Mouse (Mus musculus) retina, postnatal 1 day (tissue): ENCODE results near the gene Vsx2.

Source experiments
- DNase-seq: peaks from one replicate; pipeline ENCODE4 v3.0.0-alpha.2; 2012

Vsx2 gene

GRCm38 (mm10) chr12:84572341-84572720, 2.8 kb downstream of the Vsx2 start:
- DNase-seq: no peak

DNA sequence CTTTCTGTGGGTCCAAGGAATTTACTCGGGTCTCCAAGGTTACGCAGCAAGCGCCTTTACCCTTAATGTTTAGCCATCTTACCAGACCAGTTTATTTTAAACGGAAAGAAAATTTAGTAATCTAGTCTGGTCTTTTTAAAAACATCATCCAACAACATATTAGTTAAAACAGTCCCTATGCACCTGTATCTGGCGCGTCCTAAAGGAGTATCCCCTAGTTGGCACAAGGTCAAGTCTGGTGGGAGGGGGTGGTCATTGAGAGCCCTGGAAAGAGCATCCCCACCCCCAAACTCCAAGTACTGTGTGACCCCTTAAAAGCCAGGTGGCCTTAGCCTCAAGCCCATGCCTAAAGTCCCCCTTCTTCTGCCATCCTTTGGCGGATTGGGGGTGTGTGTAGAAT, 3.5 kb downstream of the Vsx2 start:
- no peak for DNase-seq

GRCm38 (mm10) chr12:84577768-84578439, 8.3 kb downstream of the Vsx2 start:
- peak; percentile 71 for DNase-seq

DNA sequence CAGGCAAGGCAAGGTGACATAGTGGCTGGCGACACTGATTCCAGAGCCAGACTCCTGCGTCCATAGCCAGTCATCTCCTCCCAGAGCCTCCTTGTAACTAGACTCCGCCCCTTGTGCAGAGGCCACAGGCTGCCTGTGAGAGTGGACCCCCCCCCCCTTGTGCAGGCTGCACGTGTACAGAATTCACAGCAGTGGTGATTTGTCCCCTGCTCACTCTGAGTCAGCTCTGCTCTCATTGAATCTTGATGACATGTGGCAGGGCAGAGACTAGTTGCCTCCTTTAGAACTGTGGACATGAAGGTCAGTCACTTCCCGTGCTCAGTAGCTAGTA, 8.8 kb downstream of the Vsx2 start:
- DNase-seq: peak; percentile 60

DNA sequence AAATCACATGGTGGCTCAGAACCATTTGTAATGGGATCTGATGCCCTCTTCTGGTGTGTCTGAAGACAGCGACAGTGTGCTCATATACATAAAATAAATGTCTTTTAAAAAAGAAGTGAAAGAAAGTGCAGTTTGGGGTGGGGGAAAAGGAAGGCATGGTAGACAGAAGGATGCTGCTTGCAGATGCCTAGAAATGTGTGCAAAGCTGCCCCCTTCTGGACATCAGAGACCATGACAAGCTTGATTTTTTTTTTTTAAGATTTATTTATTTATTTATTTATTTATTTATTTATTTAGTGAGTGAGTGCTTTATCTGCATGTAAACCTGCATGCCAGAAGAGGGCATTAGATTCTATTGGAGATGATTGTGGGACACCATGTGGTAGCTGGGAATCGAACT, 11.7 kb downstream of the Vsx2 start:
- DNase-seq: peak; percentile 61

- peak; percentile 93 for DNase-seq
Observed at GRCm38 (mm10) chr12:84589825-84590761, 20.5 kb downstream of the Vsx2 start.

DNA sequence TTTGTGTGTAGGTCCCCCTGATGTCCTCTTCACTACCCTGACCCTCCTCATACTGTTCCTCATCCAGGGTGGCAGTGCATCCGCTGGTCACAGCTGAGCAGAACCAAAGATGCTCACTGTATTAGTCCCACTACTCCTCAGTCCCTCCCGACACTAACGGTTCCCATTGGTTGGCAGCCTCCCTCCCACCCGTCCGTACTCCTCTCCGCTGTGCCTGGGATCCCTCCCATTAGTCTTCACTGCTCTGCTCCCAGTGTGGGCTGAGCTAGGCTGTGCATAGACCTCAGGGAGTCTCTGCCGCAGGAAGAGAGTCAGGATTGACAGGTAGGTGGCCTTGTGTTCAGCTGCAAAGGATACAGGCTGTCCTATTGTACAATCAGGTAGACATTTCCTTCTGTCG, 28.8 kb downstream of the Vsx2 start:
- DNase-seq: no peak

- DNase-seq: no peak
Observed at GRCm38 (mm10) chr12:84604001-84604400, 34.4 kb downstream of the Vsx2 start.

DNA sequence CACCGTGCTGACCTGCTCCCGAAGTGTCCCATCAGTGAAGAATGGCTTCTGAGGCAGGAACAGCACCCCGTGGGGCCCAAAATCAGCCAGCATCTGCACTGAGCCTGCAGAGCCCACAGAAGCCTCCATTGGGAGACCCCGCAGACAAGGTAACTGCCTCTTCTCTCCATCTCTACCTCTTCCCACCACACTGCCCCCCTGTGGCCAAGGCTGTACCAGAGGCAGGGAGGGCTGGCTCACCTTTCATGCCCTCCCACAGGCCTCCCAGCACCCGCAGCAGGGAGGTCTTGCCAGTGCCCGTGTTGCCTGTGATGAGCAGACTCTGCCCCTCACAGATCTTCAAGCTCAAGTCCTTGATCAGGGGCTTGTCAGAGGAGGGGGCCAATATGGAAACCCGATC, 36.3 kb downstream of the Vsx2 start:
- no peak for DNase-seq

- no peak for DNase-seq
Observed at GRCm38 (mm10) chr12:84611718-84612117, 42.2 kb downstream of the Vsx2 start.

- no peak for DNase-seq
Observed at GRCm38 (mm10) chr12:84612518-84612917, 43.0 kb downstream of the Vsx2 start.

GRCm38 (mm10) chr12:84614001-84614400, 44.4 kb downstream of the Vsx2 start:
- no peak for DNase-seq

DNA sequence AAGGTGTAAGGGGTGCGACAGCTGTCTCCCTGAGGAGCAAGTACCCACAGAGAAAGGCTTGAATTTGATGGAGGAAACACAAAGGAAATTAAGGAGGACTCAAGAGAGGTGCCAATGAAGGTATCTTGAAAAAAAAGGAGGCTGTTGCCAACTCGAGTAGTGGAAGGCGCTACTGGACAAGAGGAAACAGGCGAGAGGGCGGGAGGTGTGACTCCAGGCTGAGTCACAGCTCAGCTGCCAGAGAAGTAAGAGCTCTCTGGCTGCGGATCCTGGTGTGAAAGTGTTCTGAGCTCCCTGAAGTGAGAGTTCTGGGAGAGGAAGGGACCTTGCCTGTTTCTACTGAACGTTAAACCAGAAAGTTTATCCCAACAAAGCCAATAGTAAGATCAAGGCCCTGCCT, 45.0 kb downstream of the Vsx2 start:
- DNase-seq: no peak

DNA sequence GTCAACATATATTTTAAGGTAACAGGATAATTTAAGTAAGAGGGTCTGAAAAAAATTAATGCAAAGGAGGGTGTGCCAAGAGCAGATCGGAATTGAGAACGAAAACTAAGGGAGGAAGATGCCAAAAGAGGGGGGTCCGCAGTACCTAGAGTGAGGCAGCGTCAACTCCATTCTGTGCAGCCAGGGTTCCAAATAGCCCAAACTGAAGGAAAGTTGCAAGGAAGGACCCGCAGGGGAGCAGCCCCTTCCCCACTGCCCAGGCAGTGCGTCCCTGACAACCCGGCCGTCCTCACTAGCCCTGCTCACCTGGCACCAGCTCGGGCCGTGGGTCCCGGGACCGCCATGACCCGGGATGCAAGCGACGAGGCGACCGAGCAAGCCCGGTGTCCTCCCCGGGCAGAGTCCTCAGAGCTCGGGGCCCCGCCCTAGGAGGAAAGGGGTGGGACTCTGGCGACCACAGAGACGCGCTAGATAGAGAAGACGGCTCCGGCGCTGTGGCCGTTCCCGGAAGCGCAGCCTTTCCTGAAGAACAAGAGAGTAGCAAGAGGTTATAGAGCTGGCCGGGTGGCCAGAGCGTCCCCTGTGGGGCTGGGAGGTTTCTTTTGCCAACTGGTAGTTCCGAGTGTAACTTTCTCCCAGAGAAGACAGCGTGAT, 47.5 kb downstream of the Vsx2 start, which contains the start of gene Abcd4:
TSS of gene Abcd4 (minus strand) at position 437 of the 654 bp plus-strand sequence.
- peak; percentile 95 for DNase-seq

GRCm38 (mm10) chr12:84617663-84618062, 48.1 kb downstream of the Vsx2 start:
- DNase-seq: peak; percentile 47

DNA sequence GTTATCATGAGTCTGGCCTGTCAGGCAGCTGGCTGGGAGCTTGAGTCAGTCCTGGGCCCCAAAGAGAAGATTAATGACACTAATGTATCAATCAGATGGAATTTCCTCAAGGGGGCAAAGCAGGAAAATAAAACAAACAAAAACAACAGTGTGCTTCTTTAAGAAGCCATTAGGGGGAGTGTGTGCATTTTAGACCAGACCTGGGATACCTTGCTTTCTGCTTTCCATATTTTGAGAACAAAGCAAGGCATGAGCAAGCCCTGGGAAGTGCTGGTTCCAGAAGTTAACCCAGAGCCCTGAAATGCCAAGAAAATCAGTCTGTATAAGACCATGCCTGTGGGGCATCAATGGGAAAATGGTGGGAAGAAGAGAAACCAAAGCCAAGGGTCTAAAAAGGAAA, 51.4 kb downstream of the Vsx2 start:
- DNase-seq: peak; percentile 59

- no peak for DNase-seq
Observed at GRCm38 (mm10) chr12:84624601-84625000, 55.0 kb downstream of the Vsx2 start.

DNA sequence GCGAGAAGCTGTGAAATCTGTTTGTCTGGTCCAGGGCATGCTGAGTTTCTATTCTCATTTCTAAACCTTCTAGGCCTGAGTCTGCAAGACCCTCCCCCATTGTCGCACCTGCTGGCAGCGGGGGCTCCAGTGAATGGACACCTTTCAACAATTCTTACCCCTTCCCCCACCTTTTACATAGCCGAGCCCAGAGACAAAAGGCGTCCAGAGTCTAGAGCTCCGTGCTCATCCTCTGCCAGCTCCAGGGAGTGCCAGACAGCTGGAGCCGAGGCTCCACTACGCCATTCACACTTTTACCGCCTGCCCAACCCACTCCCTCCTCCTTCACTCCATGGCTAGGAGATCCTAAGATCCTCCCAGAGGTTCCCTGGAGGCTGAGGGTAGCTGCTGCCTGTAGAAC, 55.6 kb downstream of the Vsx2 start:
- peak; percentile 56 for DNase-seq

- no peak for DNase-seq
Observed at GRCm38 (mm10) chr12:84631867-84632266, 62.3 kb downstream of the Vsx2 start.

DNA sequence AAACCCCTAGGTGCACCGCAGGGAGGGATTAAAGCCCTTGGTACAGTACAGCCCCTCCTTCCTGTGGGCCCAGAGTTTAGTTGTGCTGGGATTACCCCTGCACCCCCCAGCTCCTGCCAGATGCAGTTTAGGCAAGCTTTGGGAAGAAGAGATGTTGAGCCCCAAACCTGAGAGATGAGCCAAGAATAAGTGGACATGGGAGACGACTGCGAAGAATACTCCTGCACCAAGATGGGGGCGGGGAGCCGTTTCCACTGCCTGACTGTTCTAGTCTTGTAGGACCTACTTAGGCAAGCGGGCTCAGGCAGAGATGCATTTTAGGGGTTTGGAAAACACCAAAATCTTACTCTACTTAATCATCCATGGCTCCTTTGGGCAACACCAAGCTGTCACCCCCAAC, 70.7 kb downstream of the Vsx2 start:
- DNase-seq: peak; percentile 59

- peak; percentile 45 for DNase-seq
Observed at GRCm38 (mm10) chr12:84640654-84641053, 71.1 kb downstream of the Vsx2 start, which contains the start of gene Vrtn. Gene Vrtn (plus strand): TSS chr12:84641019.
